Mouse (Mus musculus) bone marrow, adult 2 months (tissue): ENCODE measurements around the gene Os9. TPM values are rescaled to one million over a fixed set of nuclear protein-coding genes. Genes with fewer than 3 reads are reported as not detected.

Source experiments
- H3K27ac ChIP-seq: fragments of 200-500 bp; 2 replicates; pipeline ENCODE4 v1.5.1; 2012; ENCODE audit warnings: low read depth, mild to moderate bottlenecking, control low read depth, inconsistent platforms, low read length; ENCODE audit not compliant: control insufficient read depth, poor library complexity, insufficient read depth
- H3K4me1 ChIP-seq: fragments of 200-500 bp; 2 replicates; pipeline ENCODE4 v1.6.1; 2011; ENCODE audit warnings: low read length; ENCODE audit not compliant: control insufficient read depth, insufficient read depth
- H3K4me3 ChIP-seq: fragments of 200-500 bp; replicated peaks from 2 replicates; pipeline ENCODE3; 2011; ENCODE audit warnings: mild to moderate bottlenecking, low read depth, low read length, control low read depth; ENCODE audit not compliant: control insufficient read depth
- CTCF ChIP-seq: fragments of 200-500 bp; IDR thresholded peaks from 2 replicates; pipeline ENCODE4 v1.5.1; 2011; ENCODE audit warnings: low read length, control low read depth; ENCODE audit not compliant: control insufficient read depth, insufficient read depth
- POLR2A ChIP-seq: fragments of 200-500 bp; IDR thresholded peaks from 2 replicates; pipeline ENCODE4 v1.6.1; 2011; ENCODE audit warnings: low read depth, mild to moderate bottlenecking, control low read depth, low read length, borderline replicate concordance; ENCODE audit not compliant: control insufficient read depth
- WGBS: fragments of 180-500 bp; shearing (Covaris S2); methylation state at CpG from one replicate; pipeline ENCODE4 v1.1.7; 2018; 5-methylcytosine and 5-hydroxymethylcytosine counted together
- polyA plus RNA-seq: library from polyadenylated mRNA; stranded (reverse); fragments of >200 nt; gene quantifications from 2 replicates; pipeline ENCODE4 v1.2.4, GENCODE M21; 2011; ENCODE audit warnings: low replicate concordance; ENCODE audit not compliant: missing spikeins, insufficient read depth, insufficient read length

Os9 gene
- polyA plus RNA-seq, 1 experiment, result 69.0 TPM

- H3K4me3 ChIP-seq, result peak overlapping the region; percentile 41
Observed at GRCm38 (mm10) chr10:127122784-127123435, 2.0 kb upstream of the Os9 start.

GRCm38 (mm10) chr10:127122018-127122417 is 1.1 kb upstream of the Os9 start:
- H3K4me3 ChIP-seq, result no peak overlapping the region
- peaks cover 5% of the 10 kb centered on the region; the same call in 1 of the 2 replicates for H3K4me1 ChIP-seq
- TF ChIP-seq CTCF (no peak), POLR2A (no peak)
- H3K27ac ChIP-seq, result no peak overlapping the region
- 77% methylated on average over 3 of the region's 3 CpGs for WGBS

More at GRCm38 (mm10) chr10:127122784-127123435, 2.0 kb upstream of the Os9 start:
- TF ChIP-seq POLR2A, result no peak
- TF ChIP-seq CTCF, result no peak
- 37% methylated on average over 13 of the region's 13 CpGs for WGBS
- Histone ChIP-seq H3K4me1 (peaks cover 5% of the 10 kb centered on the region; the same call in 1 of the 2 replicates), H3K27ac (peak overlapping the region; percentile 52)

- Histone ChIP-seq H3K4me1 (peaks cover 1% of the 10 kb centered on the region; the same call in 1 of the 2 replicates), H3K4me3 (peak overlapping the region; percentile 90), H3K27ac (peak overlapping the region; percentile 2; the same call in 1 of the 2 replicates)
- TF ChIP-seq POLR2A (no peak), CTCF (no peak)
- 4% methylated on average over 34 of the region's 34 CpGs for WGBS
Observed at GRCm38 (mm10) chr10:127120301-127121065, 448 bp downstream of the Os9 start.

GRCm38 (mm10) chr10:127119229-127119628 is 1.7 kb downstream of the Os9 start:
- H3K4me1 ChIP-seq, result peaks cover 1% of the 10 kb centered on the region; the same call in 1 of the 2 replicates
- TF ChIP-seq CTCF (no peak), POLR2A (no peak)
- WGBS, result 92% methylated on average over 10 of the region's 10 CpGs
- no peak overlapping the region for H3K4me3 ChIP-seq
- H3K27ac ChIP-seq, result no peak overlapping the region

- Histone ChIP-seq H3K4me3 (no peak overlapping the region), H3K4me1 (peaks cover 1% of the 10 kb centered on the region; the same call in 1 of the 2 replicates), H3K27ac (no peak overlapping the region)
- WGBS, result 81% methylated on average over 11 of the region's 11 CpGs
- TF ChIP-seq CTCF (no peak), POLR2A (no peak)
Observed at GRCm38 (mm10) chr10:127118470-127118869, 2.5 kb downstream of the Os9 start.

- TF ChIP-seq POLR2A, result no peak
- TF ChIP-seq CTCF, result no peak
- 50% methylated on average over 2 of the region's 2 CpGs for WGBS
- Histone ChIP-seq H3K27ac (no peak overlapping the region), H3K4me3 (no peak overlapping the region), H3K4me1 (no peaks in the 10 kb centered on the region)
Observed at GRCm38 (mm10) chr10:127115068-127115467, 5.9 kb downstream of the Os9 start.

GRCm38 (mm10) chr10:127114408-127114807 is 6.5 kb downstream of the Os9 start:
- Histone ChIP-seq H3K4me3 (no peak overlapping the region), H3K4me1 (no peaks in the 10 kb centered on the region), H3K27ac (no peak overlapping the region)
- TF ChIP-seq CTCF (no peak), POLR2A (no peak)
- WGBS, result 51% methylated on average over 11 of the region's 11 CpGs
